Comparison of ENCODE assay signal across 10 mouse cellular contexts in genomic region chr4:88537328-88537727, GRCm38 (mm10). TPM values are rescaled to one million over a fixed set of nuclear protein-coding genes. Genes with fewer than 3 reads are reported as not detected.
DNase-seq lines count a peak whose midpoint lies in the region; ATAC-seq and TF ChIP-seq lines count a peak whose summit lies in the region.
"Had no signal": no experiment of that assay in that cellular context is flagged by ENCODE, and none has a peak within 500 bp of the region (broad histone marks: within the 10 kb centered on the region; RNA-seq: fewer than 3 reads in every experiment).

No protein-coding gene starts in this region.

- H3K9me3 ChIP-seq in heart, embryonic 10.5 days: no peaks in the 10 kb centered on the region
- no peaks in the 10 kb centered on the region for H3K9me3 ChIP-seq in neural tube, embryonic 15.5 days (replicated peaks)
- H3K9me3 ChIP-seq: hindbrain, embryonic 13.5 days; neural tube, embryonic 12.5 days had no signal

- peaks cover 11% of the 10 kb centered on the region for H3K4me1 ChIP-seq in heart, adult 2 months (ENCODE audit: control insufficient read depth, insufficient read depth, low read length)
- no peaks in the 10 kb centered on the region for H3K4me1 ChIP-seq in heart, embryonic 10.5 days
- no peaks in the 10 kb centered on the region; the same call in 1 of the 2 replicates for H3K4me1 ChIP-seq in neural tube, embryonic 15.5 days
- H3K4me1 ChIP-seq: hindbrain, embryonic 13.5 days; neural tube, embryonic 12.5 days had no signal

- POLR2A ChIA-PET in Patski (lab: Charles Lee): no interaction called here

- peak; percentile 53 to 67 for DNase-seq in heart, adult 2 months
- DNase-seq in heart, embryonic 10.5 days (ENCODE audit: low spot score): no peak
- DNase-seq in Patski (ENCODE audit: low read depth, low spot score): no peak
- DNase-seq in heart, postnatal 10 days: peak; percentile 46 to 55
- DNase-seq in urinary bladder, postnatal 10 days (ENCODE audit: low spot score): no peak
- DNase-seq in thymus, postnatal 10 days (ENCODE audit: low spot score in 2 of 2): no peak

- TF ChIP-seq EP300 in heart, adult 2 months (IDR thresholded peaks at IDR 0.05; ENCODE audit: insufficient read depth, low read depth, low read length): no peak

- H3K9ac ChIP-seq in heart, adult 2 months (ENCODE audit: low read depth, low read length): peak overlapping the region; percentile 38
- no peak overlapping the region for H3K9ac ChIP-seq in neural tube, embryonic 15.5 days (replicated peaks)
- H3K9ac ChIP-seq: hindbrain, embryonic 13.5 days; neural tube, embryonic 12.5 days had no signal

- H3K79me2 ChIP-seq in heart, adult 2 months (replicated peaks; ENCODE audit: control insufficient read depth, insufficient read depth, low read length): no peaks in the 10 kb centered on the region
- H3K79me2 ChIP-seq in macrophage (ENCODE audit: inconsistent target): no peaks in the 10 kb centered on the region

- no peak overlapping the region for H3K4me2 ChIP-seq in neural tube, embryonic 15.5 days
- H3K4me2 ChIP-seq: hindbrain, embryonic 13.5 days; neural tube, embryonic 12.5 days had no signal

- no peak for TF ChIP-seq CTCF in heart, adult 2 months (IDR thresholded peaks at IDR 0.05)
- no peak for TF ChIP-seq CTCF in Patski (IDR thresholded peaks at IDR 0.05)

- CTCF ChIA-PET in Patski (lab: Charles Lee): interaction anchor here (1.2 to 1.7 kb wide), 4 partner anchors 13 to 22 kb away, joined by 3 to 6 read pairs (median 4); no protein-coding TSS in a partner anchor

- H3K27ac ChIP-seq in heart, adult 2 months: peak overlapping the region; percentile 84
- H3K27ac ChIP-seq in heart, embryonic 10.5 days: no peak overlapping the region
- peak overlapping the region; percentile 52 for H3K27ac ChIP-seq in macrophage
- H3K27ac ChIP-seq in neural tube, embryonic 15.5 days (replicated peaks): no peak overlapping the region
- H3K27ac ChIP-seq: hindbrain, embryonic 13.5 days; neural tube, embryonic 12.5 days had no signal

- peak; percentile 41; the same call in 1 of the 2 replicates for TF ChIP-seq POLR2A in heart, adult 2 months (IDR thresholded peaks at IDR 0.05; ENCODE audit: insufficient read depth, low read depth, low read length)

- peaks cover 6% of the 10 kb centered on the region for H3K36me3 ChIP-seq in heart, adult 2 months (ENCODE audit: control insufficient read depth, insufficient read depth, low read length)
- H3K36me3 ChIP-seq in heart, embryonic 10.5 days: no peaks in the 10 kb centered on the region
- H3K36me3 ChIP-seq in macrophage (ENCODE audit: inconsistent target): no peaks in the 10 kb centered on the region
- H3K36me3 ChIP-seq in neural tube, embryonic 15.5 days: no peaks in the 10 kb centered on the region
- H3K36me3 ChIP-seq: hindbrain, embryonic 13.5 days; neural tube, embryonic 12.5 days had no signal

- intact Hi-C loops in heart, adult 2 months (cut with DNase I): loop anchor here (2.0 kb wide), 1 partner anchor 61 kb away; no protein-coding TSS in a partner anchor
- intact Hi-C loops in heart, postnatal 10 days (cut with DNase I): no loop called here

- ATAC-seq in Patski: peak; percentile 79
- no peak for ATAC-seq in neural tube, embryonic 15.5 days (ENCODE audit: low FRiP score)

- peak overlapping the region; percentile 15 for H3K4me3 ChIP-seq in heart, adult 2 months
- H3K4me3 ChIP-seq in heart, embryonic 10.5 days: no peak overlapping the region
- peak overlapping the region; percentile 36 for H3K4me3 ChIP-seq in macrophage (ENCODE audit: inconsistent target)
- no peak overlapping the region for H3K4me3 ChIP-seq in neural tube, embryonic 15.5 days (replicated peaks)
- H3K4me3 ChIP-seq: hindbrain, embryonic 13.5 days; neural tube, embryonic 12.5 days had no signal

- H3K27me3 ChIP-seq in heart, adult 2 months (ENCODE audit: control insufficient read depth, insufficient read depth, low read length): no peaks in the 10 kb centered on the region
- no peaks in the 10 kb centered on the region for H3K27me3 ChIP-seq in heart, embryonic 10.5 days (ENCODE audit: insufficient read depth, poor library complexity, severe bottlenecking)
- H3K27me3 ChIP-seq in Patski: no peaks in the 10 kb centered on the region
- no peaks in the 10 kb centered on the region for H3K27me3 ChIP-seq in neural tube, embryonic 15.5 days (replicated peaks)
- H3K27me3 ChIP-seq: hindbrain, embryonic 13.5 days; neural tube, embryonic 12.5 days had no signal

- in situ Hi-C loops in Patski (cut with MboI; ENCODE audit: low pct_unique_long_range_greater_than_20kb): no loop called here

- WGBS in heart, adult 2 months: 14% methylated on average over 12 of the region's 12 CpGs
- 60% methylated on average over 12 of the region's 12 CpGs for WGBS in heart, embryonic 10.5 days
- WGBS in macrophage (ENCODE audit: missing documents): 2% methylated on average over 12 of the region's 12 CpGs
- WGBS in neural tube, embryonic 15.5 days: 81% methylated on average over 12 of the region's 12 CpGs

RNA-seq across cellular contexts. Expression of gene Ifnb1, which starts 14.8 kb away (rescaled TPM):
- not detected for total RNA-seq in heart, adult 2 months (2021)
- polyA plus RNA-seq in heart, adult 2 months (2012; rRNA removed): not detected in 2 replicates
- polyA plus RNA-seq in heart, embryonic 10.5 days (2016; fragmentation: Nextera tagmentation; extraction: Ambion mirVana): not detected in 2 replicates
- not detected for polyA plus RNA-seq in Patski (2021)
- total RNA-seq in heart, postnatal 10 days (2021): not detected
- total RNA-seq in macrophage (2018; cell fraction: chromatin; rRNA removed): 100 to 1,000 TPM in 1 of 26 experiments, 10 to 100 TPM in 9, 1 to 10 TPM in 7, not detected in 9; 2.1 to 307 (median 15.5) TPM
- 100 to 1,000 TPM in 4 of 26 experiments, 10 to 100 TPM in 7, 1 to 10 TPM in 9, under 1 TPM in 2, not detected in 4; 0.26 to 502 (median 9.1) TPM for total RNA-seq in macrophage (2018; cell fraction: cytosol; rRNA removed)
- total RNA-seq in macrophage (2018; cell fraction: nucleus; rRNA removed): 100 to 1,000 TPM in 6 of 26 experiments, 10 to 100 TPM in 11, 1 to 10 TPM in 7, not detected in 2; 1.1 to 822 (median 33.3) TPM
- polyA plus RNA-seq in macrophage (2018): 0.23 TPM in 1 of 3 replicates, not detected in the others
- polyA plus RNA-seq in neural tube, embryonic 15.5 days (2015; fragmentation: Nextera tagmentation; extraction: Ambion mirVana): not detected in 2 replicates
- polyA plus RNA-seq: hindbrain, embryonic 13.5 days; neural tube, embryonic 12.5 days had no signal

RNA-seq across cellular contexts. Expression of gene Ifna15, which starts 20.7 kb away (rescaled TPM):
- total RNA-seq in heart, adult 2 months (2021): not detected
- polyA plus RNA-seq in heart, adult 2 months (2012; rRNA removed): not detected in 2 replicates
- polyA plus RNA-seq in heart, embryonic 10.5 days (2016; fragmentation: Nextera tagmentation; extraction: Ambion mirVana): not detected in 2 replicates
- not detected for polyA plus RNA-seq in Patski (2021)
- not detected for total RNA-seq in heart, postnatal 10 days (2021)
- not detected for total RNA-seq in macrophage (2018; cell fraction: chromatin; rRNA removed)
- not detected for total RNA-seq in macrophage (2018; cell fraction: cytosol; rRNA removed)
- total RNA-seq in macrophage (2018; cell fraction: nucleus; rRNA removed): not detected
- polyA plus RNA-seq in macrophage (2018): not detected in 3 replicates
- polyA plus RNA-seq in neural tube, embryonic 15.5 days (2015; fragmentation: Nextera tagmentation; extraction: Ambion mirVana): not detected in 2 replicates
- polyA plus RNA-seq: hindbrain, embryonic 13.5 days; neural tube, embryonic 12.5 days had no signal

RNA-seq across cellular contexts. Expression of gene Ifna14, which starts 34.3 kb away (rescaled TPM):
- total RNA-seq in heart, adult 2 months (2021): not detected
- polyA plus RNA-seq in heart, adult 2 months (2012; rRNA removed): not detected in 2 replicates
- not detected in 2 replicates for polyA plus RNA-seq in heart, embryonic 10.5 days (2016; fragmentation: Nextera tagmentation; extraction: Ambion mirVana)
- polyA plus RNA-seq in Patski (2021) (not detected), macrophage (2018) (not detected in 3 replicates)
- total RNA-seq in heart, postnatal 10 days (2021): not detected
- total RNA-seq in macrophage (2018; cell fraction: chromatin; rRNA removed): not detected
- not detected for total RNA-seq in macrophage (2018; cell fraction: cytosol; rRNA removed)
- not detected for total RNA-seq in macrophage (2018; cell fraction: nucleus; rRNA removed)
- polyA plus RNA-seq in neural tube, embryonic 15.5 days (2015; fragmentation: Nextera tagmentation; extraction: Ambion mirVana): not detected in 2 replicates
- polyA plus RNA-seq: hindbrain, embryonic 13.5 days; neural tube, embryonic 12.5 days had no signal

RNA-seq across cellular contexts. Expression of gene Ifna9, which starts 54.9 kb away (rescaled TPM):
- not detected for total RNA-seq in heart, adult 2 months (2021)
- polyA plus RNA-seq in heart, adult 2 months (2012; rRNA removed): not detected in 2 replicates
- not detected in 2 replicates for polyA plus RNA-seq in heart, embryonic 10.5 days (2016; fragmentation: Nextera tagmentation; extraction: Ambion mirVana)
- polyA plus RNA-seq in Patski (2021) (not detected), macrophage (2018) (not detected in 3 replicates)
- total RNA-seq in heart, postnatal 10 days (2021): not detected
- total RNA-seq in macrophage (2018; cell fraction: chromatin; rRNA removed): not detected
- not detected for total RNA-seq in macrophage (2018; cell fraction: cytosol; rRNA removed)
- total RNA-seq in macrophage (2018; cell fraction: nucleus; rRNA removed): not detected
- polyA plus RNA-seq in neural tube, embryonic 15.5 days (2015; fragmentation: Nextera tagmentation; extraction: Ambion mirVana): not detected in 2 replicates
- polyA plus RNA-seq: hindbrain, embryonic 13.5 days; neural tube, embryonic 12.5 days had no signal

Comparison
In these comparisons a context has a peak if more than half of its experiments do, and no peak if none do; other contexts are left out.
1. DNase-seq: peak in heart, adult 2 months (2 of 2) and heart, postnatal 10 days (2 of 2); none in heart, embryonic 10.5 days (single experiment), Patski (single experiment), urinary bladder, postnatal 10 days (single experiment) and thymus, postnatal 10 days (0 of 2).
2. H3K27ac ChIP-seq: peak in heart, adult 2 months (single experiment) and macrophage (single experiment); none in heart, embryonic 10.5 days (single experiment) and neural tube, embryonic 15.5 days (single experiment).
3. H3K4me3 ChIP-seq: peak in heart, adult 2 months (single experiment) and macrophage (single experiment); none in heart, embryonic 10.5 days (single experiment) and neural tube, embryonic 15.5 days (single experiment).